Mouse (Mus musculus) stomach, embryonic 14.5 days (tissue): ENCODE results near the gene Gif. TPM values are rescaled to one million over a fixed set of nuclear protein-coding genes. Genes with fewer than 3 reads are reported as not detected.

ENCODE experiments used
- ATAC-seq: fragments of 200-750 bp; cut with Nextera tagmentation; 2 replicates; pipeline ENCODE4 v1.8.0; 2017; ENCODE audit warnings: low read depth, moderate TSS enrichment; ENCODE audit not compliant: insufficient number of reproducible peaks, insufficient read depth, low FRiP score
- H3K27ac ChIP-seq: fragments of 300-500 bp; sonication (generic); 2 replicates; pipeline ENCODE4 v1.5.1; 2014; ENCODE audit warnings: mild to moderate bottlenecking, low read length, moderate library complexity, mixed read lengths
- H3K27me3 ChIP-seq: fragments of 300-500 bp; sonication (generic); 2 replicates; pipeline ENCODE4 v1.6.1; 2014; ENCODE audit warnings: low read length, control low read depth, mixed read lengths; ENCODE audit not compliant: control insufficient read depth, insufficient read depth
- H3K36me3 ChIP-seq: fragments of 300-500 bp; sonication (generic); 2 replicates; pipeline ENCODE4 v1.6.1; 2014; ENCODE audit warnings: mild to moderate bottlenecking, control low read depth, low read length, moderate library complexity, mixed read lengths; ENCODE audit not compliant: control insufficient read depth, insufficient read depth
- H3K4me1 ChIP-seq: fragments of 300-500 bp; sonication (generic); 2 replicates; pipeline ENCODE4 v1.6.1; 2014; ENCODE audit warnings: low read length, control low read depth, mixed read lengths; ENCODE audit not compliant: control insufficient read depth, insufficient read depth
- H3K4me2 ChIP-seq: fragments of 300-500 bp; sonication (generic); replicated peaks from 2 replicates; pipeline ENCODE4 v1.6.1; 2014; ENCODE audit warnings: low read depth, low read length, control low read depth
- H3K4me3 ChIP-seq: fragments of 300-500 bp; sonication (generic); 2 replicates; pipeline ENCODE4 v1.5.1; 2014; ENCODE audit warnings: low read depth, low read length, control low read depth
- H3K9ac ChIP-seq: fragments of 300-500 bp; sonication (generic); replicated peaks from 2 replicates; pipeline ENCODE4 v1.6.1; 2014; ENCODE audit warnings: low read depth, mild to moderate bottlenecking, control low read depth, low read length, moderate library complexity, mixed read lengths
- H3K9me3 ChIP-seq: fragments of 300-500 bp; sonication (generic); 2 replicates; pipeline ENCODE4 v1.6.1; 2016; ENCODE audit warnings: low read depth, low read length, control low read depth; ENCODE audit not compliant: control insufficient read depth
- WGBS: fragments of 180-500 bp; shearing (Covaris S2); extraction: QIAGEN DNeasy Blood & Tissue Kit; methylation state at CpG from one replicate; pipeline ENCODE4 v1.1.7; 2014; 5-methylcytosine and 5-hydroxymethylcytosine counted together
- polyA plus RNA-seq: library from polyadenylated mRNA; unstranded; fragments of >200 nt; fragmentation: Nextera tagmentation; extraction: Ambion mirVana; gene quantifications from 2 replicates; pipeline ENCODE4 v1.2.1, GENCODE M21; 2014

The Gif gene
- polyA plus RNA-seq, 1 experiment from 2014 or later, result 0.58 TPM

- Histone ChIP-seq H3K4me1 (no peaks in the 10 kb centered on the region), H3K36me3 (peaks cover 4% of the 10 kb centered on the region), H3K9ac (no peak overlapping the region), H3K4me3 (no peak overlapping the region), H3K27ac (no peak overlapping the region), H3K9me3 (no peaks in the 10 kb centered on the region), H3K27me3 (no peaks in the 10 kb centered on the region), H3K4me2 (no peak overlapping the region)
- no peak for ATAC-seq
- 92% methylated on average over 14 of the region's 14 CpGs for WGBS
Measured at GRCm38 (mm10) chr19:11785409-11786154, 38.2 kb downstream of the Gif start.

GRCm38 (mm10) chr19:11787826-11788225, 40.5 kb downstream of the Gif start:
- 95% methylated on average over 6 of the region's 6 CpGs for WGBS
- H3K27me3 ChIP-seq, result no peaks in the 10 kb centered on the region

GRCm38 (mm10) chr19:11788876-11789275, 41.5 kb downstream of the Gif start:
- no peak overlapping the region for H3K27ac ChIP-seq
- 72% methylated on average over 6 of the region's 6 CpGs for WGBS
- H3K9ac ChIP-seq, result no peak overlapping the region
- H3K4me3 ChIP-seq, result no peak overlapping the region
- no peak overlapping the region for H3K4me2 ChIP-seq
- no peaks in the 10 kb centered on the region for H3K4me1 ChIP-seq
- no peaks in the 10 kb centered on the region for H3K9me3 ChIP-seq
- H3K36me3 ChIP-seq, result peaks cover 4% of the 10 kb centered on the region
- ATAC-seq, result no peak
- H3K27me3 ChIP-seq, result no peaks in the 10 kb centered on the region

More at GRCm38 (mm10) chr19:11787826-11788225, 40.5 kb downstream of the Gif start:
- Histone ChIP-seq H3K9me3 (no peaks in the 10 kb centered on the region), H3K4me2 (no peak overlapping the region), H3K36me3 (peaks cover 4% of the 10 kb centered on the region), H3K4me1 (no peaks in the 10 kb centered on the region), H3K27ac (no peak overlapping the region), H3K4me3 (no peak overlapping the region), H3K9ac (no peak overlapping the region)
- ATAC-seq, result no peak

GRCm38 (mm10) chr19:11791825-11792224, 44.5 kb downstream of the Gif start:
- H3K9ac ChIP-seq, result no peak overlapping the region
- no peaks in the 10 kb centered on the region for H3K4me1 ChIP-seq
- H3K4me3 ChIP-seq, result no peak overlapping the region
- ATAC-seq, result no peak
- H3K27ac ChIP-seq, result no peak overlapping the region
- H3K36me3 ChIP-seq, result no peaks in the 10 kb centered on the region; the same call in 1 of the 2 replicates
- H3K9me3 ChIP-seq, result no peaks in the 10 kb centered on the region
- no peak overlapping the region for H3K4me2 ChIP-seq
- whole genome bisulfite sequencing, result 86% methylated on average over 5 of the region's 5 CpGs
- no peaks in the 10 kb centered on the region for H3K27me3 ChIP-seq

GRCm38 (mm10) chr19:11793741-11794359, 46.5 kb downstream of the Gif start:
- ATAC-seq, result no peak
- no peaks in the 10 kb centered on the region for H3K9me3 ChIP-seq
- H3K4me3 ChIP-seq, result no peak overlapping the region
- no peak overlapping the region for H3K27ac ChIP-seq
- H3K27me3 ChIP-seq, result no peaks in the 10 kb centered on the region
- 57% methylated on average over 2 of the region's 2 CpGs for WGBS
- H3K36me3 ChIP-seq, result no peaks in the 10 kb centered on the region; the same call in 1 of the 2 replicates
- no peak overlapping the region for H3K4me2 ChIP-seq
- no peaks in the 10 kb centered on the region for H3K4me1 ChIP-seq
- no peak overlapping the region for H3K9ac ChIP-seq

GRCm38 (mm10) chr19:11794447-11794846, 47.1 kb downstream of the Gif start:
- no peak overlapping the region for H3K9ac ChIP-seq
- no peaks in the 10 kb centered on the region for H3K27me3 ChIP-seq
- H3K36me3 ChIP-seq, result no peaks in the 10 kb centered on the region; the same call in 1 of the 2 replicates
- no peaks in the 10 kb centered on the region for H3K9me3 ChIP-seq
- no peak overlapping the region for H3K4me3 ChIP-seq
- no peak overlapping the region for H3K27ac ChIP-seq
- WGBS, result 79% methylated on average over 6 of the region's 6 CpGs
- ATAC-seq, result no peak
- no peaks in the 10 kb centered on the region for H3K4me1 ChIP-seq
- H3K4me2 ChIP-seq, result no peak overlapping the region

- no peak for ATAC-seq
- no peak overlapping the region for H3K4me3 ChIP-seq
- H3K27ac ChIP-seq, result no peak overlapping the region
Measured at GRCm38 (mm10) chr19:11800531-11801315, 53.4 kb downstream of the Gif start.

GRCm38 (mm10) chr19:11804423-11804822, 57.1 kb downstream of the Gif start:
- 42% methylated on average over 1 of the region's 1 CpGs for WGBS
- ATAC-seq, result no peak
- H3K9ac ChIP-seq, result no peak overlapping the region
- no peaks in the 10 kb centered on the region for H3K9me3 ChIP-seq
- no peaks in the 10 kb centered on the region for H3K27me3 ChIP-seq
- no peaks in the 10 kb centered on the region; the same call in 1 of the 2 replicates for H3K36me3 ChIP-seq
- no peak overlapping the region for H3K4me2 ChIP-seq
- H3K4me1 ChIP-seq, result no peaks in the 10 kb centered on the region
- H3K27ac ChIP-seq, result no peak overlapping the region
- H3K4me3 ChIP-seq, result no peak overlapping the region

More at GRCm38 (mm10) chr19:11800531-11801315, 53.4 kb downstream of the Gif start:
- H3K4me1 ChIP-seq, result no peaks in the 10 kb centered on the region
- H3K36me3 ChIP-seq, result no peaks in the 10 kb centered on the region; the same call in 1 of the 2 replicates
- H3K9ac ChIP-seq, result no peak overlapping the region
- H3K27me3 ChIP-seq, result no peaks in the 10 kb centered on the region
- H3K9me3 ChIP-seq, result no peaks in the 10 kb centered on the region
- WGBS, result 74% methylated on average over 8 of the region's 8 CpGs
- no peak overlapping the region for H3K4me2 ChIP-seq
